Mouse (Mus musculus): ENCODE data around the gene Slc9a3. TPM values are rescaled to one million over a fixed set of nuclear protein-coding genes. Genes with fewer than 3 reads are reported as not detected.

The Slc9a3 gene
- polyA plus RNA-seq, 1 experiment, result 0.01 TPM

GRCm38 (mm10) chr13:74167492-74167891 is 46.2 kb downstream of the Slc9a3 start:
- TF ChIP-seq REST (IDR thresholded peaks at IDR 0.05; ENCODE audit: insufficient read depth, insufficient read length) (no peak), TCF12 (IDR thresholded peaks at IDR 0.05; ENCODE audit: insufficient read depth, poor library complexity, severe bottlenecking) (no peak), CEBPB (IDR thresholded peaks at IDR 0.05; ENCODE audit: insufficient read depth, poor library complexity, severe bottlenecking) (no peak), E2F4 (IDR thresholded peaks at IDR 0.05; ENCODE audit: insufficient read depth) (no peak), MYOG (IDR thresholded peaks at IDR 0.05; ENCODE audit: control insufficient read depth in 1 of 3, insufficient read depth in 1 of 3, insufficient read length in 2 of 3, low read depth in 2 of 3) (no peak), POLR2AphosphoS2 (IDR thresholded peaks at IDR 0.05; ENCODE audit: insufficient read length, low read depth) (no peak), POLR2A (IDR thresholded peaks at IDR 0.05; ENCODE audit: insufficient read length, low read depth) (no peak), MAX (IDR thresholded peaks at IDR 0.05; ENCODE audit: low read depth) (no peak), TCF3 (IDR thresholded peaks at IDR 0.05; ENCODE audit: insufficient read length, low read depth) (no peak), MYOD1 (IDR thresholded peaks at IDR 0.05; ENCODE audit: control insufficient read depth in 1 of 3, insufficient read length in 2 of 3, low read depth in 2 of 3) (no peak), USF1 (IDR thresholded peaks at IDR 0.05; ENCODE audit: low read depth) (no peak), SRF (IDR thresholded peaks at IDR 0.05; ENCODE audit: control insufficient read depth, insufficient read length, low read depth) (no peak)
- H3K27me3 ChIP-seq (ENCODE audit: control insufficient read depth, insufficient read depth, insufficient read length), result no peaks in the 10 kb centered on the region
- H3K4me2 ChIP-seq (ENCODE audit: low read depth), result no peak overlapping the region
- no peak overlapping the region for H3ac ChIP-seq (ENCODE audit: control insufficient read depth, insufficient read length)
- peaks cover 10% of the 10 kb centered on the region for H3K36me3 ChIP-seq (ENCODE audit: control insufficient read depth, insufficient read depth)
- H3K4me3 ChIP-seq, result no peak overlapping the region
- no peaks in the 10 kb centered on the region for H3K79me2 ChIP-seq (ENCODE audit: control insufficient read depth, insufficient read depth)

- Histone ChIP-seq H3K27me3 (ENCODE audit: control insufficient read depth, insufficient read depth, insufficient read length) (no peaks in the 10 kb centered on the region), H3K4me2 (ENCODE audit: low read depth) (no peak overlapping the region), H3K4me3 (no peak overlapping the region), H3ac (ENCODE audit: control insufficient read depth, insufficient read length) (no peak overlapping the region), H3K79me2 (ENCODE audit: control insufficient read depth, insufficient read depth) (no peaks in the 10 kb centered on the region), H3K36me3 (ENCODE audit: control insufficient read depth, insufficient read depth) (peaks cover 18% of the 10 kb centered on the region)
- TF ChIP-seq MAX (IDR thresholded peaks at IDR 0.05; ENCODE audit: low read depth) (no peak), MYOG (IDR thresholded peaks at IDR 0.05; ENCODE audit: control insufficient read depth in 1 of 3, insufficient read depth in 1 of 3, insufficient read length in 2 of 3, low read depth in 2 of 3) (no peak)
Observed at GRCm38 (mm10) chr13:74169446-74170164, 48.3 kb downstream of the Slc9a3 start.

DNA sequence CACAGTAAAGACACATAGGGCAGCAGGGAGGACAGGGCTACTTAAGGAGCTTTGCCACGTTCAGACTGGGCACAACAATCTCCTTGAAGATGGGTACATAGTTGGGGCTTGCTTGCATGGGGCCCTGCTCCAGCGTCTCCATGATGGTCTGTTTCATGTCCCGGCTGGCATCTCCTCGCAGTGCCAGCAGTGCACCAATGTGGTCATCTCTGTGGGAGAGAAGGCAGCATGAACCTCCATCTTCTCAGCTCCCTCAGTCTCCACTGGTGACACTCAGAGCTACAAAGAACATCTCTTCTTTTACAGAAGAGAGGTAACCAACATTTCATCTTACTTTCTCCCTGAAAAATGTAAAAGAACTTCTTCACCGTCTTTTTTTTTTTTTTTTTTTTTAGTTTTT is 50.8 kb downstream of the Slc9a3 start:
- no peaks in the 10 kb centered on the region for H3K79me2 ChIP-seq (ENCODE audit: control insufficient read depth, insufficient read depth)
- H3K27me3 ChIP-seq (ENCODE audit: control insufficient read depth, insufficient read depth, insufficient read length), result no peaks in the 10 kb centered on the region
- no peak overlapping the region for H3K4me3 ChIP-seq
- H3K36me3 ChIP-seq (ENCODE audit: control insufficient read depth, insufficient read depth), result peaks cover 18% of the 10 kb centered on the region
- TF ChIP-seq TCF3 (IDR thresholded peaks at IDR 0.05; ENCODE audit: insufficient read length, low read depth) (no peak), USF1 (IDR thresholded peaks at IDR 0.05; ENCODE audit: low read depth) (no peak), POLR2AphosphoS2 (IDR thresholded peaks at IDR 0.05; ENCODE audit: insufficient read length, low read depth) (no peak), MYOG (IDR thresholded peaks at IDR 0.05; ENCODE audit: control insufficient read depth in 1 of 3, insufficient read depth in 1 of 3, insufficient read length in 2 of 3, low read depth in 2 of 3) (no peak), MYOD1 (IDR thresholded peaks at IDR 0.05; ENCODE audit: control insufficient read depth in 1 of 3, insufficient read length in 2 of 3, low read depth in 2 of 3) (no peak), SRF (IDR thresholded peaks at IDR 0.05; ENCODE audit: control insufficient read depth, insufficient read length, low read depth) (no peak), POLR2A (IDR thresholded peaks at IDR 0.05; ENCODE audit: insufficient read length, low read depth) (no peak), E2F4 (IDR thresholded peaks at IDR 0.05; ENCODE audit: insufficient read depth) (no peak), MAX (IDR thresholded peaks at IDR 0.05; ENCODE audit: low read depth) (no peak), REST (IDR thresholded peaks at IDR 0.05; ENCODE audit: insufficient read depth, insufficient read length) (no peak), CEBPB (IDR thresholded peaks at IDR 0.05; ENCODE audit: insufficient read depth, poor library complexity, severe bottlenecking) (no peak), TCF12 (IDR thresholded peaks at IDR 0.05; ENCODE audit: insufficient read depth, poor library complexity, severe bottlenecking) (no peak)
- no peak overlapping the region for H3K4me2 ChIP-seq (ENCODE audit: low read depth)
- no peak overlapping the region for H3ac ChIP-seq (ENCODE audit: control insufficient read depth, insufficient read length)

- H3ac ChIP-seq (ENCODE audit: control insufficient read depth, insufficient read length), result no peak overlapping the region
- peaks cover 14% of the 10 kb centered on the region for H3K36me3 ChIP-seq (ENCODE audit: control insufficient read depth, insufficient read depth)
- TF ChIP-seq MYOD1 (IDR thresholded peaks at IDR 0.05; ENCODE audit: control insufficient read depth in 1 of 3, insufficient read length in 2 of 3, low read depth in 2 of 3) (no peak), REST (IDR thresholded peaks at IDR 0.05; ENCODE audit: insufficient read depth, insufficient read length) (no peak), SRF (IDR thresholded peaks at IDR 0.05; ENCODE audit: control insufficient read depth, insufficient read length, low read depth) (no peak), MYOG (IDR thresholded peaks at IDR 0.05; ENCODE audit: control insufficient read depth in 1 of 3, insufficient read depth in 1 of 3, insufficient read length in 2 of 3, low read depth in 2 of 3) (no peak), TCF12 (IDR thresholded peaks at IDR 0.05; ENCODE audit: insufficient read depth, poor library complexity, severe bottlenecking) (no peak), E2F4 (IDR thresholded peaks at IDR 0.05; ENCODE audit: insufficient read depth) (no peak), USF1 (IDR thresholded peaks at IDR 0.05; ENCODE audit: low read depth) (no peak), POLR2AphosphoS2 (IDR thresholded peaks at IDR 0.05; ENCODE audit: insufficient read length, low read depth) (no peak), CEBPB (IDR thresholded peaks at IDR 0.05; ENCODE audit: insufficient read depth, poor library complexity, severe bottlenecking) (no peak), POLR2A (IDR thresholded peaks at IDR 0.05; ENCODE audit: insufficient read length, low read depth) (no peak), TCF3 (IDR thresholded peaks at IDR 0.05; ENCODE audit: insufficient read length, low read depth) (no peak), MAX (IDR thresholded peaks at IDR 0.05; ENCODE audit: low read depth) (no peak)
- no peak overlapping the region for H3K4me2 ChIP-seq (ENCODE audit: low read depth)
- no peak overlapping the region for H3K4me3 ChIP-seq
- no peaks in the 10 kb centered on the region for H3K79me2 ChIP-seq (ENCODE audit: control insufficient read depth, insufficient read depth)
- H3K27me3 ChIP-seq (ENCODE audit: control insufficient read depth, insufficient read depth, insufficient read length), result no peaks in the 10 kb centered on the region
Observed at GRCm38 (mm10) chr13:74183011-74183695, 61.9 kb downstream of the Slc9a3 start.

Measured in myocyte (in vitro differentiated cells).